Mouse (Mus musculus) midbrain, embryonic 11.5 days (tissue): ENCODE data around the gene Eras. TPM values are rescaled to one million over a fixed set of nuclear protein-coding genes. Genes with fewer than 3 reads are reported as not detected.
A peak's percentile ranks its signal among the peaks of the same experiment; 100 is the strongest.

Source experiments
- ATAC-seq: fragments of 200-750 bp; cut with Nextera tagmentation; 2 replicates; pipeline ENCODE4 v1.8.0; 2017; ENCODE audit warnings: moderate TSS enrichment, moderate library complexity; ENCODE audit not compliant: low FRiP score
- DNase-seq: peaks from one replicate; pipeline ENCODE4 v3.0.0; 2015; ENCODE audit warnings: low spot score; ENCODE audit errors: missing footprints
- H3K27ac ChIP-seq: fragments of 300-500 bp; sonication (generic); 2 replicates; pipeline ENCODE4 v1.5.1; 2014; ENCODE audit warnings: low read depth, low read length
- H3K27me3 ChIP-seq: fragments of 300-500 bp; sonication (generic); 2 replicates; pipeline ENCODE4 v1.6.1; 2014; ENCODE audit warnings: mild to moderate bottlenecking, low read length, moderate library complexity, mixed read lengths; ENCODE audit not compliant: control insufficient read depth, insufficient read depth
- H3K36me3 ChIP-seq: fragments of 300-500 bp; sonication (generic); 2 replicates; pipeline ENCODE4 v1.6.1; 2014; ENCODE audit warnings: mild to moderate bottlenecking, low read length, moderate library complexity, mixed read lengths; ENCODE audit not compliant: control insufficient read depth, insufficient read depth
- H3K4me1 ChIP-seq: fragments of 300-500 bp; sonication (generic); 2 replicates; pipeline ENCODE4 v1.6.1; 2014; ENCODE audit warnings: low read length; ENCODE audit not compliant: control insufficient read depth, insufficient read depth
- H3K4me2 ChIP-seq: fragments of 300-500 bp; sonication (generic); 2 replicates; pipeline ENCODE4 v1.6.1; 2014; ENCODE audit warnings: mild to moderate bottlenecking, moderate library complexity
- H3K4me3 ChIP-seq: fragments of 300-500 bp; sonication (generic); 2 replicates; pipeline ENCODE4 v1.5.1; 2014; ENCODE audit warnings: low read depth, low read length
- H3K9ac ChIP-seq: fragments of 300-500 bp; sonication (generic); 2 replicates; pipeline ENCODE4 v1.6.1; 2014; ENCODE audit warnings: low read length
- H3K9me3 ChIP-seq: fragments of 300-500 bp; sonication (generic); 2 replicates; pipeline ENCODE4 v1.6.1; 2016; ENCODE audit warnings: low read length; ENCODE audit not compliant: control insufficient read depth
- WGBS: fragments of 180-500 bp; shearing (Covaris S2); extraction: QIAGEN DNeasy Blood & Tissue Kit; methylation state at CpG from one replicate; pipeline ENCODE4 v1.1.7; 2014; 5-methylcytosine and 5-hydroxymethylcytosine counted together
- polyA plus RNA-seq: library from polyadenylated mRNA; unstranded; fragments of >200 nt; fragmentation: Nextera tagmentation; extraction: Ambion mirVana; gene quantifications from 2 replicates; pipeline ENCODE4 v1.2.1, GENCODE M21; 2014

The Eras gene
- polyA plus RNA-seq, 1 experiment from 2014 or later, result not detected

GRCm38 (mm10) chrX:7950091-7950490 lies 21.7 kb upstream of the Eras start:
- 96% methylated on average over 7 of the region's 7 CpGs for WGBS
- Histone ChIP-seq H3K27me3 (no peaks in the 10 kb centered on the region), H3K4me2 (no peak overlapping the region), H3K4me3 (no peak overlapping the region), H3K9me3 (no peaks in the 10 kb centered on the region), H3K4me1 (no peaks in the 10 kb centered on the region; the same call in 1 of the 2 replicates), H3K9ac (no peak overlapping the region), H3K36me3 (no peaks in the 10 kb centered on the region), H3K27ac (no peak overlapping the region)
- ATAC-seq, result no peak
- DNase-seq, result no peak

DNA sequence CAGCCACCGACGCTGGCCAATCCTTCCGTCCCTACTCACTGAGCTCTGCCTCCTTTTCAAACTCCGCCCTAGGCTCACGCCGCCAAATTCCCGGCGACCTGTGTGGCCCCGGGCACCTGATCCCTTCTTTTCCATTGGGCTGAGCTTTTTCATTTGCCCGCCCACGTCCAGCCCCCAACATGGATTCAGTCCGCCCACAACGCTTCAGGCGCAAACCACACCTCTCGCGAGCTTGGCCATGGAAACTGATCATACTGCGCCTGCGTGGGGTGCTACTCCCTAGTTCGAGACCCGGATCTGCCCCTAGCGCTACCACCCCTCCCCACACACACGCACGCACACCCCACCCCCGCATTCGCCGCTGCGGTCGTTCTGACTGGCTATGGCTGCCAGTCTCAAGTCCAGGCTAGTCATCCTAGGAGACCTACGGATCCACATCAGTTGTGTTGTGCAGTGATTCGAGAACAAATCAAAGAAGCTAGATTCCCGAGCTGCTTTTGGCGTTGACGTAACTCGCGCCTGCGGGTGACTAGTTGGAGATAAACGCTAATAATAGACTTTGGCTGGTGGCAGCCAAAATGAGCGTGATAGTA lies 19.6 kb upstream of the Eras start:
- Histone ChIP-seq H3K4me2 (peak overlapping the region; percentile 43), H3K27me3 (no peaks in the 10 kb centered on the region), H3K4me1 (no peaks in the 10 kb centered on the region; the same call in 1 of the 2 replicates), H3K27ac (no peak overlapping the region; the same call in 1 of the 2 replicates), H3K9ac (peak overlapping the region; percentile 47; the same call in 1 of the 2 replicates), H3K4me3 (peak overlapping the region; percentile 25), H3K9me3 (no peaks in the 10 kb centered on the region), H3K36me3 (no peaks in the 10 kb centered on the region)
- DNase-seq, result peak; percentile 98
- no peak for ATAC-seq
- WGBS, result 10% methylated on average over 38 of the region's 38 CpGs

GRCm38 (mm10) chrX:7947108-7947899 lies 18.9 kb upstream of the Eras start, which contains the start of gene Hdac6:
Hdac6 (minus strand) TSS chrX:7947889.
- WGBS, result 20% methylated on average over 34 of the region's 37 CpGs
- H3K27me3 ChIP-seq, result no peaks in the 10 kb centered on the region
- DNase-seq (peak; percentile 83), ATAC-seq (peak; percentile 99)
- H3K4me3 ChIP-seq, result peak within 1 kb of the TSS; percentile 43
- H3K9me3 ChIP-seq, result no peaks in the 10 kb centered on the region
- H3K4me1 ChIP-seq, result no peaks in the 10 kb centered on the region; the same call in 1 of the 2 replicates
- peak within 1 kb of the TSS; percentile 53 for H3K4me2 ChIP-seq
- H3K9ac ChIP-seq, result peak within 1 kb of the TSS; percentile 48; the same call in 1 of the 2 replicates
- no peaks in the 10 kb centered on the region for H3K36me3 ChIP-seq
- no peak within 1 kb of the TSS; the same call in 1 of the 2 replicates for H3K27ac ChIP-seq

DNA sequence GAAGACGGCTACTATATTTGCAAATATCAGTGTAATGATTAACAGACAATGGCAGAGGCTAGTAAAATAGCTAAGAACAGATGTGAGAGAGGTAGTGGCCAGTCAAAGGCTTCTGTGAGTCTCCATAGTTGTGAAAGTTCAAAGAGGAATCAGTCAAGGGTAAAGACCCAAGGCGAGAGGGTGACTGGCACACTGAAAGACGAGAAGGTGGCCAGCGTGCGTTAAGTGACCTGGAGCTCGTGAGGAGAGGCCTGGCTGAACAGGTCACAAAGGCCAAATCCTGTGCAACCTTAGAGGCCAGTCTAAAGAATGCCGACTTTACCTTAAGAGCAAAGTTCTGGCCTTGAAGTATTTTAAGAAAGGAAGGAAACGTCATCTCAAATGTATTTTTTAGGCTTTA lies 17.2 kb upstream of the Eras start:
- H3K27ac ChIP-seq, result no peak overlapping the region
- no peaks in the 10 kb centered on the region for H3K9me3 ChIP-seq
- H3K36me3 ChIP-seq, result no peaks in the 10 kb centered on the region
- H3K9ac ChIP-seq, result no peak overlapping the region
- no peaks in the 10 kb centered on the region for H3K27me3 ChIP-seq
- no peak overlapping the region for H3K4me3 ChIP-seq
- 73% methylated on average over 8 of the region's 8 CpGs for WGBS
- ATAC-seq (no peak), DNase-seq (no peak)
- no peak overlapping the region for H3K4me2 ChIP-seq
- H3K4me1 ChIP-seq, result no peaks in the 10 kb centered on the region; the same call in 1 of the 2 replicates

DNA sequence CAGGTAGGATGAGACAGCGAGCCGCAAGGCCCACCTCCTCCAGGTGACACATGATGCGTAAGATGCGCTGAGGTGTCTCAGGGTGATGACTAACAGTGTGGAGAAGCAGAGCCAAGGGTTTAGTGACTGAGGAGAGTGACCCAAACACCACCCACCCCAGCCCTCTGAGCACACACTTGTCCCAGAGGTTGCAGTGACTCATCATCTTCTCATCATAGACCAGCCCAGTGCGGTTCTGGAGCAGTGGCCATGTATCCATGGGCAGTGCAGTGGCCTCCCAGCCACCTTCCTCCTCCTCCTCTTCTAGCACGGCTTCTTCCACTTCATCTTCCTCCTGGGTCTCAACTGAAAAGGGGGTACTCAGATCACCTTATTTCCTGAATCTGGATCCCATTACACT lies 9.3 kb upstream of the Eras start:
- no peaks in the 10 kb centered on the region for H3K9me3 ChIP-seq

GRCm38 (mm10) chrX:7936874-7937273 lies 8.5 kb upstream of the Eras start:
- H3K36me3 ChIP-seq, result 0 out of 2 replicates have a peak, but pooled peaks cover 2% of the 10 kb centered on the region
- no peak for ATAC-seq

More for the DNA sequence above, 9.3 kb upstream of the Eras start:
- Histone ChIP-seq H3K9ac (no peak overlapping the region), H3K27me3 (no peaks in the 10 kb centered on the region), H3K27ac (no peak overlapping the region), H3K4me2 (no peak overlapping the region), H3K4me3 (no peak overlapping the region), H3K4me1 (no peaks in the 10 kb centered on the region), H3K36me3 (0 out of 2 replicates have a peak, but pooled peaks cover 2% of the 10 kb centered on the region)
- 95% methylated on average over 6 of the region's 6 CpGs for WGBS
- no peak for DNase-seq
- no peak for ATAC-seq

GRCm38 (mm10) chrX:7927116-7927515 lies 1.3 kb downstream of the Eras start:
- ATAC-seq (no peak), DNase-seq (no peak)
- peaks cover 19% of the 10 kb centered on the region for H3K27me3 ChIP-seq
- H3K9me3 ChIP-seq, result no peaks in the 10 kb centered on the region
- H3K27ac ChIP-seq, result no peak overlapping the region
- H3K4me2 ChIP-seq, result no peak overlapping the region
- H3K4me1 ChIP-seq, result peaks cover 6% of the 10 kb centered on the region
- no peak overlapping the region for H3K4me3 ChIP-seq
- H3K36me3 ChIP-seq, result 0 out of 2 replicates have a peak, but pooled peaks cover 4% of the 10 kb centered on the region
- H3K9ac ChIP-seq, result no peak overlapping the region
- 22% methylated on average over 10 of the region's 10 CpGs for WGBS

More at GRCm38 (mm10) chrX:7936874-7937273, 8.5 kb upstream of the Eras start:
- Histone ChIP-seq H3K9me3 (no peaks in the 10 kb centered on the region), H3K4me3 (no peak overlapping the region), H3K9ac (no peak overlapping the region), H3K4me2 (no peak overlapping the region), H3K27ac (no peak overlapping the region), H3K4me1 (no peaks in the 10 kb centered on the region), H3K27me3 (no peaks in the 10 kb centered on the region)
- 44% methylated on average over 11 of the region's 11 CpGs for WGBS
- no peak for DNase-seq

DNA sequence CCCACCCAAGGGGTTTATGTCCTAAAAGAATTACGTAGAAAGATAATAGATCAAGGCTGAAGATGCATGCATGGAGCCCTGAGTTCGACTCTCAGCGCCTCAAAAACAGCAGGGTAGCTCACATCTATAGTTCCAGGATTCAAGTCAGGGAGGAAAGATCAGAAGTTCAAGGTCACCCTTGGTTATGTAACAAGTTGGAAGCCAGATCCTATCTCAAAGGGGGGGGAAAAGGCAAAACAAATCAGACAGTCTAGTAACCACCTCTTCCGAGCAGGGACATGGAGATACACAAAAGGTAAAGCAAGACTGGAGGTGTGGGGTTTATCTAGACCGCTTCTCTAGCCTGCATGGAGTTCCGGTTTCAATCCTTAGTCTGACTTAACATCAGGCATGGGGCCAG lies 2.1 kb downstream of the Eras start:
- DNase-seq (no peak), ATAC-seq (no peak)
- Histone ChIP-seq H3K4me3 (no peak overlapping the region), H3K9me3 (no peaks in the 10 kb centered on the region), H3K27ac (no peak overlapping the region), H3K4me1 (peaks cover 6% of the 10 kb centered on the region), H3K36me3 (0 out of 2 replicates have a peak, but pooled peaks cover under 1% of the 10 kb centered on the region), H3K27me3 (peaks cover 26% of the 10 kb centered on the region), H3K9ac (no peak overlapping the region), H3K4me2 (no peak overlapping the region)
- 70% methylated on average over 6 of the region's 6 CpGs for WGBS

GRCm38 (mm10) chrX:7922032-7922431 lies 6.4 kb downstream of the Eras start:
- Histone ChIP-seq H3K4me2 (peak overlapping the region; percentile 52), H3K4me1 (peaks cover 9% of the 10 kb centered on the region), H3K4me3 (peak overlapping the region; percentile 30), H3K36me3 (no peaks in the 10 kb centered on the region), H3K27ac (no peak overlapping the region), H3K9me3 (no peaks in the 10 kb centered on the region), H3K27me3 (peaks cover 28% of the 10 kb centered on the region), H3K9ac (peak overlapping the region; percentile 54)
- ATAC-seq (peak; percentile 41), DNase-seq (no peak)
- 12% methylated on average over 42 of the region's 48 CpGs for WGBS
